Mouse (Mus musculus): ENCODE data around the gene Lrrc73.

Gene Lrrc73

DNA sequence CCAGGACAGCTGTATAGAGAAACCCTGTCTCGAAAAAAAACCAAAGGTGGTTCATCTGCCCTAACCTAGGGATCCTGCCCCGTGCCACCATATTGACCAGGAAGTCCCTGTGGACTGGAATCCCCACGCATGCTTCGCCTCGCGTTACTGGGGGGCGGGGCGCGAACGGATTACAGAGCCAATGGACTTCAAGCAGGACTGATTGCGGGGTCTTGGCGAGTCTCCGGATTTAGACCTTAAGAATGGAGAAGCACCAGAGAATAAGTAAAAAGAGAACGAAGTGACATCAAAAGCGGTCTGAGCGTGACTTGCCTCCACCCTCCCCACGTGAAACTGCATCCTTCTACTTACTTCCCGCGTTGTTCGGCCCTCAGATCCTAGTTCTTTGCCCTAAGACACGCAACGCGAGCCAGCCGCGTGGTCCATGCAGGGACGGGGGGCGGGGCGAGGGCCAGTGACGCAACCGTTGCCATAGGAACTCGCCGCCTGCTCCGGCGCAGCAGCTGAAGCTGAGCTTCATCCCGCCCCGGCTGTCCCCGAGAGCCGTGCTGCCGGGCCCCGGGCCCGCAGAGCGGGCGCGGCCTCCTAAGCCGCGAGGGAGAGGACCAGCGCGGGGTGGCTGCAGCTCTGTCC is at the start of gene Lrrc73:
Gene Lrrc73, plus strand, starts transcription at position 80 of the 633 bp plus-strand sequence.
- DNase-seq: peak; percentile 91 to 92

GRCm38 (mm10) chr17:46206676-46207075 is 46.7 kb upstream of the Lrrc73 start:
- no peak for DNase-seq

DNA sequence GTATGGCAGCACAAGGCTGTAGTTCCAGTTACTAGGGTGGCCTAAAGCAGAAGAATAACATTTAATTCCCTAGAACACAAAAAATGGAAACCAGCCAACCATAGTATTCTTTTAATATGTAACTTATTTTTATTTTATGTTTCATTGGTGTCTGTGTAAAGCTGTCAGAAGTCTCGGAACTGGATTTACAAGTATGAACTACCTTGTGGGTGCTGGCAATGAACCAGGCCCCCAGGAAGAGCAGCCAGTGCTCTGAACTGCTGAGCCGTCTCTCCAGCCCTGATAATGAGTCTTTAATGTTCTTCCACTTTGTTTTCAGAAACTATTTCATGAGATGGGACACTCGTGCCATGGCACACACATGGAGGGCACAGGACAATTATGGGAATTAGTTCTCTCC is 42.8 kb upstream of the Lrrc73 start:
- DNase-seq: no peak

GRCm38 (mm10) chr17:46221601-46222000 is 31.7 kb upstream of the Lrrc73 start:
- DNase-seq: no peak

GRCm38 (mm10) chr17:46227576-46227975 is 25.8 kb upstream of the Lrrc73 start:
- no peak for DNase-seq

GRCm38 (mm10) chr17:46236067-46236466 is 17.3 kb upstream of the Lrrc73 start:
- no peak for DNase-seq

DNA sequence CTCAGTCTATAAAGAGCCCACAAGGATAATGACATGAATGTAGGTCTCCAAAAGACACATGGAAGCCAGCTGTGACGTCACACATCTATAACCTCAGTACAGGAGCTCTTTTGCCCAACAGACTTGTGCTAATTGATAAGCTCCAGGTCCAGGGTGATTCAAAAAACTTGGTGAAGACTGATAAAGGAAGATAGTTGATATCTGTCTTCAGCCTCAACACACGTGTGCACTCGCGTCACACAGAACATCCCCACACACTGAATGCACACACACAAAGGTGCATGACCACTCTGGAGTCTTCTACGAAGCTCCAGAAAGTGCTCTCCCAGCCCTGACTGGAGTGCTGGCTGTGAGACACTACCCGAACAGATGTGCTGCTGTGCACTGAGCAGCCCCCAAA is 16.3 kb upstream of the Lrrc73 start:
- DNase-seq: no peak

DNA sequence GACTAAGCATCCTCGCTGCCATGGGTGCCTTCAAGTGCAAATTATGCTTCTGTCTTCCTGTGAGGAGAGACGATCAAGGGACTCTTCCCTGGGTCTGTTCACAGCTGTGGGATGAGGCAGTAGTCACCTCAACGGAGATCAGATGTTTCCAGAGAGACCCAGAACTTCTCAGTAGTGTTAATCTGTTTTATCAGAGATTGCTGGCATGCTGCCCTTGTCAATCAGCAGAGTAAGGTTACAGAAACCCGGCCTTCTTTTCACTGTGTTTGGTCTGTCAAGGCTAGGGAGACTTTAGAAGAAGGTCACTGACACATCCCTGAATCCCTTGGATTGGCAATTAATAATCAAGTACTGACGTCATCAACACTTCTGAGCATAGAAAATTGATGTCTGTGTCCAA is 15.9 kb upstream of the Lrrc73 start:
- no peak for DNase-seq

DNA sequence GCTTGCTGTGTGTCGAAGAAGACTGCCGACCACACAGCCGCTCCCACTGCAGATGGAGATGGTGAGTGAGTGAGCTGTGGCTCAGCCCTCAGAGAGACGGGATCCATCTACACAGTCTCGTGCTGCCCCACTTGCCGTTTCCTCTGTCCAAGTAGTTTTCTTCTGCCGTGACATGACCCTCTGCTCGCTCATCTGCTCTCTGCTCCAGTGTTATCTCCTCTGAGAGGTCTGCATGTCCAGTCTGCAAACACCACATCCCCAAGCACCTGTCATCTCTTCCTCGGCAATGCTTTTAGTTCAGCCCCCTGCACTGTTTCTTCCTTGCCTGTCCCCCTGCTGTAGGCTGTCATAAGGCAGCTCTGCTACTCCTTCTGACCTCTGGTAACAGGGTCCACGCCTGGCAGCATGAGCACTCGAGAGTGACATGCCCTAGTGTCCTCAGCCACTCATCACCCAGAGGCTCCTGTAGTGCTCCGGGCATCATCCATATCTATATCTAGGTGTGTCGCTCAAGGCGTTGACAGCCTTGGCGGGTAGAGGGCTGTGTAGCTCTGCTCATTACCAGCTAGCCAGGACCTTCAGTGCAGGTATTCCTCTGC is 13.7 kb upstream of the Lrrc73 start:
- DNase-seq: no peak

- DNase-seq: no peak
Observed at GRCm38 (mm10) chr17:46241471-46241870, 11.9 kb upstream of the Lrrc73 start.

- no peak for DNase-seq
Observed at GRCm38 (mm10) chr17:46242274-46242673, 11.1 kb upstream of the Lrrc73 start.

- DNase-seq: no peak
Observed at GRCm38 (mm10) chr17:46242993-46243392, 10.3 kb upstream of the Lrrc73 start.

GRCm38 (mm10) chr17:46243624-46244023 is 9.7 kb upstream of the Lrrc73 start:
- DNase-seq: no peak

- DNase-seq: no peak
Observed at GRCm38 (mm10) chr17:46244579-46244978, 8.8 kb upstream of the Lrrc73 start.

GRCm38 (mm10) chr17:46247512-46248188 is 5.7 kb upstream of the Lrrc73 start, which contains the start of the genes Polr1c and Yipf3:
TSS of gene Polr1c (minus strand) at chr17:46248054.
TSS of gene Yipf3 (plus strand) at chr17:46248080.
- peak; percentile 95 to 96 for DNase-seq

DNA sequence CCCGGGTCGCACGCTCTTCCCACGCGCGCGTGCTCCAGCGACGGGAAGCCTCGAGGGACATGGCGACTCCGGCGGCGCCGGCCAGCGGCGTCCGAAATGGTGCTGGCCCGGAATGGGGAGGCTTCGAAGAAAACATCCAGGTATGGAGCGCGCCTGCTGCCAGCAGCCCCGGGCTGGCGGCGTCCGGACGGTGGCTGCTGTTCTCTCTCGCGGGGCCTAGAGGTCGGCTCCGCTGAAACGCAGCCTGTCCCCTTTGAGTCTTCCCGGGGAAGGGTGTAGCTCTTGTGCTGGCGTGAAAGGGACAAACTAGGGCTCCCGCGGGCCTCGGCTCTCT is 5.2 kb upstream of the Lrrc73 start:
- no peak for DNase-seq

- no peak for DNase-seq
Observed at GRCm38 (mm10) chr17:46251174-46251573, 2.2 kb upstream of the Lrrc73 start.

- no peak for DNase-seq
Observed at GRCm38 (mm10) chr17:46252571-46253451, 520 bp upstream of the Lrrc73 start.

DNA sequence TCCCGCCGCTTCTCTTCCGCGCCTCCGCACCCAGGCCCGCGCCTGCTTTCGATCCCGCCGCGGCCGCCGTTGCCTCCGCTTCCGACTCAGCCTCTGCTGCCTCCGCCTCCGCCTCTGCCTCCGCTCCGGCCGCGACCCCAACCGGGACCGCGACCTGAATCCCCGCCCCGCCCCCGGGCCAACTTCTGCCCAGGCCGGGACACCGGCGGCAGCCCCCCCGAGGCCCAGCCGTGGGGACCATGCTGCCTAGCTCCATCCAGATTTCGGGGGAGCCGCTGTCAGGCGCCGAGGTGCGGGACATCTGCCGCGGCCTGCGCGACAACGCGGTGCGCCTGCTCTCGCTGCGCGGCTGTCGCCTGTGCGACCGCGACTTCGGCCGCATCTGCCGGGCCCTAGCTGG is 775 bp downstream of the Lrrc73 start:
- peak in 1 of 2 experiments; percentile 47 for DNase-seq

DNA sequence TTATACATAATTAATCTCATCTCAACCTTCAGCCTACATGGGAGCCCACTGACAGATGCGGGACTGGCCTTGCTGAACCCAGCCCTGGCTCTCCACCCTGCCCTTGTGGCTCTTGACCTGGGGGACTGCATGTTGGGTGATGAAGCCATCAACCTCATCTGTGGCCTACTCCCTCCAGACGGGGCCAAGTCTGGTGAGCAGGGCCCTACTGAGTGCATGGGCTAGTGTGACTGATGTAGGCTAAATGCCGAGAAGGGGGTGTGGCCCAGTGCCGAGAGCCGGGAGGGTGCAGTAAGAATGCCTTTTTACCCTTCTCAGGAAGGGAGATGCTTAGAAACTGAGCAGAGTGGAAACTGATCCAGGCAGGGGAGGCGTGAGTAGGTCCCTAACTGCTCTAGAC is 1.8 kb downstream of the Lrrc73 start:
- DNase-seq: no peak

- no peak for DNase-seq
Observed at GRCm38 (mm10) chr17:46258279-46259053, 5.1 kb downstream of the Lrrc73 start.

GRCm38 (mm10) chr17:46259675-46260074 is 6.3 kb downstream of the Lrrc73 start:
- no peak for DNase-seq

Measured in cerebellum, postnatal 36 days (tissue).